Mouse (Mus musculus) brain, embryonic 14.5 days (tissue): Measurements from ENCODE around the gene 9230113P08Rik. TPM values are rescaled to one million over a fixed set of nuclear protein-coding genes. Genes with fewer than 3 reads are reported as not detected.
"Not testable (repeated sequence)": the region's sequence is repeated elsewhere in the genome, so short reads cannot be mapped to it uniquely, and the experiment has no call there.

ENCODE experiments used
- DNase-seq: peaks from one replicate; pipeline ENCODE4 v3.0.0-alpha.2; 2011; ENCODE audit warnings: low read depth
- CTCF ChIP-seq: fragments of 200-500 bp; IDR thresholded peaks from 2 replicates; pipeline ENCODE4 v1.5.1; 2012; ENCODE audit warnings: inconsistent platforms, mild to moderate bottlenecking, moderate library complexity, borderline replicate concordance; ENCODE audit not compliant: insufficient read depth, insufficient read length; ENCODE audit errors: extremely low read depth
- POLR2A ChIP-seq: fragments of 200-500 bp; IDR thresholded peaks from 2 replicates; pipeline ENCODE4 v1.6.1; 2012; ENCODE audit warnings: mild to moderate bottlenecking, inconsistent platforms, borderline replicate concordance; ENCODE audit not compliant: poor library complexity, insufficient read depth, insufficient read length, severe bottlenecking; ENCODE audit errors: extremely low read depth
- polyA plus RNA-seq: library from polyadenylated mRNA; depleted of rRNA; stranded (reverse); fragments of >200 nt; gene quantifications from 2 replicates; pipeline ENCODE4 v1.2.3, GENCODE M21; 2012; rRNA removed

Gene 9230113P08Rik
- polyA plus RNA-seq: not detected in 2 replicates

DNA sequence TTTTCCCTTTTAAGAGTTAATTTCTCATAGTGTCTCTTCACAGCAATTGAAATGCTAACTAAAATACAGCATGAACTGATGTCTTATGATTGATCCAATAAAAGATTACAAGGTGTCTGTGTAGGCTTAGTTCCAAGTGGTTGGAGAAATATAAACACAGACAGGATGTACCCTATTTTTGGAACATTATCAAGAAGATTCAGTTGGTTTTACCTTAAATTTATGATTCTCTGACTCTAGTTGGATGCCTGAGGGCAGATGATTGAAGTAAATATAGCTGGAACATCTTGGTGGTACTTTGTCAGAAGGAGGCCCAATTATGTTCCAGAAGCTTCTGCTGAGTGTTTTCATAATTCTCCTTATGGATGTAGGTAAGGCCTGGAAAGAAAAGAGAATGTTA is at the start of gene 9230113P08Rik:
Gene 9230113P08Rik, plus strand, starts transcription at position 301 of the 400 bp plus-strand sequence.
- DNase-seq: not testable (repeated sequence)

- not testable (repeated sequence) for DNase-seq
Measured at GRCm38 (mm10) chr9:35893112-35893511, 15.1 kb upstream of the 9230113P08Rik start.

DNA sequence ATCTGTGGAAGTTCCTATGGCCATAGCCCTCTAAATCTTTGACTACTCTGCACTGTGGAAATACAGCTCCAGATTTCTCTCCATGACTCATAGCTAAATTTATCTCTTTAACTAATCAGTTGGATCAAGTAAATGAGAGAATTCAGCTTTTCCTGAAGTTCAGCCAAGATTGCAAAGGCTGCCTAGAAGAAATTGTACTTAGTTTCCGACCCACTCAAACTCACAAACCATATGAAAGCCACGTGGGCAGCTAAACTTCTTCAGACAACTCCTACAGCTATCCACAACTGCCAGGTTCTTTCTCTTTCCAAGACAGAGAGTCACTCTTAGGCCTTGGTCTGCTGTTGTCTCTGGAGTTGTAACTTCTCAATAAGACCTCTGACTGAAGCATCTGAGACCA is 3.7 kb upstream of the 9230113P08Rik start:
- no peak for DNase-seq
- no peak for TF ChIP-seq POLR2A
- no peak for TF ChIP-seq CTCF

GRCm38 (mm10) chr9:35930817-35931216 is 22.6 kb downstream of the 9230113P08Rik start:
- DNase-seq: no peak
- TF ChIP-seq POLR2A (no peak), CTCF (no peak)

Other genes starting within 250 kb of the 9230113P08Rik start
- gene Pate1, start 221.0 kb upstream of the 9230113P08Rik start, polyA plus RNA-seq: not detected in 2 replicates
- not detected in 2 replicates for gene Gm17677, start 167.4 kb upstream of the 9230113P08Rik start, polyA plus RNA-seq
- gene Gm17727, start 130.3 kb upstream of the 9230113P08Rik start, polyA plus RNA-seq: not detected in 2 replicates
- not detected in 2 replicates for gene Gm27235, start 118.3 kb upstream of the 9230113P08Rik start, polyA plus RNA-seq
- not detected in 2 replicates for gene D730048I06Rik, start 118.3 kb upstream of the 9230113P08Rik start, polyA plus RNA-seq
- gene 9230110F15Rik, start 64.3 kb upstream of the 9230113P08Rik start, polyA plus RNA-seq: not detected in 2 replicates
- gene Gm5916, start 220.4 kb downstream of the 9230113P08Rik start, polyA plus RNA-seq: not detected in 2 replicates